Mouse (Mus musculus) kidney, embryonic 16.5 days (tissue): ENCODE measurements around the gene Srrm4. TPM values are rescaled to one million over a fixed set of nuclear protein-coding genes. Genes with fewer than 3 reads are reported as not detected.
"Not testable (repeated sequence)": the region's sequence is repeated elsewhere in the genome, so short reads cannot be mapped to it uniquely, and the experiment has no call there.

ENCODE experiments used
- ATAC-seq: fragments of 200-750 bp; cut with Nextera tagmentation; 2 replicates; pipeline ENCODE4 v1.8.0; 2017; ENCODE audit warnings: moderate TSS enrichment; ENCODE audit not compliant: low FRiP score, low TSS enrichment
- H3K27ac ChIP-seq: fragments of 300-500 bp; sonication (generic); 2 replicates; pipeline ENCODE4 v1.5.1; 2014; ENCODE audit warnings: low read length
- H3K27me3 ChIP-seq: fragments of 300-500 bp; sonication (generic); 2 replicates; pipeline ENCODE4 v1.6.1; 2014; ENCODE audit warnings: low read length, control low read depth, mixed read lengths; ENCODE audit not compliant: insufficient read depth
- H3K36me3 ChIP-seq: fragments of 300-500 bp; sonication (generic); 2 replicates; pipeline ENCODE4 v1.6.1; 2014; ENCODE audit warnings: low read length, control low read depth, mixed read lengths; ENCODE audit not compliant: insufficient read depth
- H3K4me1 ChIP-seq: fragments of 300-500 bp; sonication (generic); 2 replicates; pipeline ENCODE4 v1.6.1; 2014; ENCODE audit warnings: low read length, control low read depth, mixed read lengths; ENCODE audit not compliant: insufficient read depth
- H3K4me2 ChIP-seq: fragments of 300-500 bp; sonication (generic); replicated peaks from 2 replicates; pipeline ENCODE4 v1.6.1; 2014; ENCODE audit warnings: low read depth, low read length
- H3K4me3 ChIP-seq: fragments of 300-500 bp; sonication (generic); 2 replicates; pipeline ENCODE4 v1.5.1; 2014; ENCODE audit warnings: mild to moderate bottlenecking, low read length
- H3K9ac ChIP-seq: fragments of 300-500 bp; sonication (generic); replicated peaks from 2 replicates; pipeline ENCODE4 v1.6.1; 2014; ENCODE audit warnings: low read length
- H3K9me3 ChIP-seq: fragments of 300-500 bp; sonication (generic); 2 replicates; pipeline ENCODE4 v1.6.1; 2016; ENCODE audit warnings: low read length, control low read depth
- WGBS: fragments of 180-500 bp; shearing (Covaris S2); extraction: QIAGEN DNeasy Blood & Tissue Kit; methylation state at CpG from one replicate; pipeline ENCODE4 v1.1.7; 2014; 5-methylcytosine and 5-hydroxymethylcytosine counted together
- polyA plus RNA-seq: library from polyadenylated mRNA; unstranded; fragments of >200 nt; fragmentation: Nextera tagmentation; extraction: Ambion mirVana; gene quantifications from 2 replicates; pipeline ENCODE4 v1.2.1, GENCODE M21; 2015

Gene Srrm4
- polyA plus RNA-seq, 1 experiment from 2014 or later, result 0.40 TPM

DNA sequence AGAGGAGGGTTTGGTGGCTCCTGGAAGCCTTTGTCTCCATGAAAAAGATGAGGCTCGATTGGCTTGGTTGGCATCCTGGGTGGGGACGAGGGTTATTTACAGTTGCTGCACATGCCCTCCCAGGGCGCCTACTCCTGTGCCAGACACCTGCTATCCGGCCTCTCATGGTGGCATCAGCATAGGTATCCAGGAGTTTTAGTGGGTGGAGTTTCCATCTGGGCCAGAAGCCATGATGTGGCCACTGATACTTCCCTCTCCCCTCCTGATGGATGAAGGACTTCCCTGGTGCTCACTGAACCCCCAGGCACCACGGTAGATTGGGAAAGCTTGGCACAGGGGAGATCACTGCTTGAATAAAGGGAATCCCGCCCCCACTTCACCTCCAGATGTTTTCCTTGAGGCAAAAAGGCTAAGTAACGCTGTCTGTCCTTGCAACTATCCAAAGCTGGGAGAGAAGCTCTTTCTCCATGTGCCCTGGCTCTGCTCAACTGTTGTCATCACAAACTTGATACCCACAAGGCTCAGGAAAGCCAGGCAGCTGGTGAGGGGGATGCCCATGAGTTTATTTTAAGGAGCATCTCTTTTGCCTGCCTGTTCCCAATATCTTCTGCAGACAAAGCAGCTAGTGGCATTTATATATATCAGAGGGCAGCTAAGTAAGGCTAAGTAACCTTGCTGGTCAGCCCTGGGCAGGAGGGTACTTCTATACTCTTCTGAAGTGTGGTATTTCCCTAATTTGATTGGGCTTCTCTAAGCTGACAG is 148.7 kb downstream of the Srrm4 start:
- Histone ChIP-seq H3K9ac (no peak overlapping the region), H3K4me2 (no peak overlapping the region), H3K9me3 (no peaks in the 10 kb centered on the region), H3K27me3 (peaks cover 4% of the 10 kb centered on the region; the same call in 1 of the 2 replicates), H3K4me3 (no peak overlapping the region), H3K4me1 (0 out of 2 replicates have a peak, but pooled peaks cover under 1% of the 10 kb centered on the region), H3K36me3 (no peaks in the 10 kb centered on the region), H3K27ac (no peak overlapping the region)
- no peak for ATAC-seq
- 67% methylated on average over 7 of the region's 7 CpGs for WGBS

GRCm38 (mm10) chr5:116440251-116440650 is 151.4 kb downstream of the Srrm4 start:
- WGBS, result 77% methylated on average over 4 of the region's 4 CpGs
- Histone ChIP-seq H3K4me1 (no peaks in the 10 kb centered on the region), H3K4me2 (no peak overlapping the region), H3K4me3 (no peak overlapping the region), H3K36me3 (no peaks in the 10 kb centered on the region), H3K9ac (no peak overlapping the region), H3K27me3 (peaks cover 4% of the 10 kb centered on the region; the same call in 1 of the 2 replicates), H3K9me3 (no peaks in the 10 kb centered on the region), H3K27ac (no peak overlapping the region)
- no peak for ATAC-seq

- Histone ChIP-seq H3K4me3 (no peak overlapping the region), H3K27me3 (no peaks in the 10 kb centered on the region), H3K36me3 (no peaks in the 10 kb centered on the region), H3K27ac (no peak overlapping the region), H3K4me2 (no peak overlapping the region), H3K9ac (no peak overlapping the region), H3K4me1 (no peaks in the 10 kb centered on the region), H3K9me3 (no peaks in the 10 kb centered on the region)
- no peak for ATAC-seq
- 38% methylated on average over 4 of the region's 4 CpGs for WGBS
These were observed 153.3 kb downstream of the Srrm4 start for GRCm38 (mm10) chr5:116438328-116438727.

- Histone ChIP-seq H3K36me3 (no peaks in the 10 kb centered on the region), H3K4me3 (no peak overlapping the region), H3K4me1 (no peaks in the 10 kb centered on the region), H3K27me3 (no peaks in the 10 kb centered on the region), H3K9me3 (no peaks in the 10 kb centered on the region), H3K9ac (no peak overlapping the region), H3K4me2 (no peak overlapping the region), H3K27ac (no peak overlapping the region)
- no peak; the same call in 1 of the 2 replicates for ATAC-seq
These were observed 155.5 kb downstream of the Srrm4 start for GRCm38 (mm10) chr5:116436117-116436516.

GRCm38 (mm10) chr5:116434976-116435850 is 156.4 kb downstream of the Srrm4 start:
- ATAC-seq, result no peak
- H3K4me2 ChIP-seq, result no peak overlapping the region
- no peaks in the 10 kb centered on the region for H3K36me3 ChIP-seq
- no peak overlapping the region for H3K4me3 ChIP-seq
- no peaks in the 10 kb centered on the region for H3K9me3 ChIP-seq
- H3K27ac ChIP-seq, result no peak overlapping the region
- H3K27me3 ChIP-seq, result no peaks in the 10 kb centered on the region
- no peaks in the 10 kb centered on the region for H3K4me1 ChIP-seq
- 64% methylated on average over 13 of the region's 13 CpGs for WGBS
- no peak overlapping the region for H3K9ac ChIP-seq

DNA sequence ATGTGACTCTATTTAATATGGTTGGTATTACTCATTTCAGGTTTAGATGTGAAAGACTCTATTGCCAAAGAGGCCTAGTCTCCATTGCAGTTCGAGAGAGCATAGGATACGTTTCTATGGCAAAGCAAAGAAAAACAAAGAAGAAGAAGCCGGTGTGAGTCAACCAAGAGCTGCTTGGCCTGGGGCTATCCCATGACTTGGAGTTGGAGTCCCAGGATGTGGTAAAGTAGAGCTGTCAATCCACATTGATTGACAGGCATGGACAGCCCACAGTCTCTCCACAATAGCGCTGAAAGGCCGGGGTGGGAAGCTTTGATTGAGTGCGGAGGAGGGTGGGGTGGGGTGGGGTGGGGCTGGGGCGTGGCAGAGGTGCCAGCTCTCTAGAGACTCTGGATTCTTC is 158.7 kb downstream of the Srrm4 start:
- 66% methylated on average over 7 of the region's 7 CpGs for WGBS
- H3K9ac ChIP-seq, result no peak overlapping the region
- ATAC-seq, result no peak
- H3K36me3 ChIP-seq, result no peaks in the 10 kb centered on the region
- no peaks in the 10 kb centered on the region for H3K4me1 ChIP-seq
- H3K9me3 ChIP-seq, result no peaks in the 10 kb centered on the region
- no peak overlapping the region for H3K27ac ChIP-seq
- H3K4me3 ChIP-seq, result no peak overlapping the region
- H3K4me2 ChIP-seq, result no peak overlapping the region
- no peaks in the 10 kb centered on the region for H3K27me3 ChIP-seq

- H3K9ac ChIP-seq, result no peak overlapping the region
- no peak overlapping the region for H3K4me3 ChIP-seq
- H3K36me3 ChIP-seq, result no peaks in the 10 kb centered on the region
- H3K4me2 ChIP-seq, result no peak overlapping the region
- H3K27me3 ChIP-seq, result peaks cover 3% of the 10 kb centered on the region; the same call in 1 of the 2 replicates
- WGBS, result 69% methylated on average over 2 of the region's 2 CpGs
- no peaks in the 10 kb centered on the region for H3K9me3 ChIP-seq
- ATAC-seq, result no peak
- H3K27ac ChIP-seq, result no peak overlapping the region
- H3K4me1 ChIP-seq, result peaks cover 12% of the 10 kb centered on the region
These were observed 164.9 kb downstream of the Srrm4 start for GRCm38 (mm10) chr5:116426701-116427100.

DNA sequence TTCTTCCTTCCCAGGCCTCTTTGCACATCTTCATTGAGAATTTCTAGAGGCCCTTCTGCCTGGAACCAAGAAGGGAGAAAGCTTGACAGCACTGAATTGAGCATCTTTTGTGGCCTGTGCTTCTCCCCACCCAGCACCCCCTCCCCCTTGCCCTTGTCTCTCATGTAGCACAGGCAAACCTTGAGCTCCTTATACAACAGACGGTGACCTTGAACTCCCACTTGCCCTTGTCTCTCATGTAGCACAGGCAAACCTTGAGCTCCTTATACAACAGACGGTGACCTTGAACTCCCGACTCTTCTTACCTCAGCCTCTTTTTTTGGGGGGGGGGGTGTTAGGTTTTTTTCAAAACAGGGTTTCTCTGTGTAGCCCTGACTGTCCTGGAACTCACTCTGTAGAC is 165.9 kb downstream of the Srrm4 start:
- H3K4me3 ChIP-seq, H3K9ac ChIP-seq, H3K36me3 ChIP-seq, H3K27ac ChIP-seq, H3K9me3 ChIP-seq, ATAC-seq, H3K4me2 ChIP-seq, H3K27me3 ChIP-seq: not testable (repeated sequence)
- WGBS, result 70% methylated on average over 3 of the region's 3 CpGs
- peaks cover 15% of the 10 kb centered on the region for H3K4me1 ChIP-seq

- H3K27ac ChIP-seq, result no peak overlapping the region
- peaks cover 16% of the 10 kb centered on the region for H3K4me1 ChIP-seq
- H3K27me3 ChIP-seq, result peaks cover 3% of the 10 kb centered on the region; the same call in 1 of the 2 replicates
- ATAC-seq, result no peak
- no peak overlapping the region for H3K9ac ChIP-seq
- H3K9me3 ChIP-seq, result no peaks in the 10 kb centered on the region
- H3K4me2 ChIP-seq, result no peak overlapping the region
- 51% methylated on average over 7 of the region's 7 CpGs for WGBS
- H3K4me3 ChIP-seq, result no peak overlapping the region
- no peaks in the 10 kb centered on the region for H3K36me3 ChIP-seq
These were observed 166.3 kb downstream of the Srrm4 start for GRCm38 (mm10) chr5:116425273-116425672.

DNA sequence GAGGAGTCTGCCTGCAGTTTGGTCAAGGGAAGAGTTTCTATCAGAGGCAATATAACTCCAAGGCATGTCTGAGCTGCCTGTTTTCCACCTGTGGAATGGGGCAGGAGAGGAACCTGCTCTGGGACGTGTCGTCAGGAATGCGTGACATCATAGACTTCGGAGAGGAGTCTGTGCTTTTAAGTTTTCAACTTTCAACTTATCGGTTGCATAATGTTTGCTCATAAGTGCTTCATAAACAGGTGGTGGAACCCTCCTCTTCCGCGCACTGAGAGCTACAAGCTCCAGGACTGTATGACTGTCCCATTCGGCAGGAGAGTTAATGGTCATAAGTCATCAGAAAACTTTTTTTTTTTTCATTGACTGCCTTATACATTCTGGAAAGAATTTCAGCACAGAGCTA is 167.9 kb downstream of the Srrm4 start:
- Histone ChIP-seq H3K9me3 (no peaks in the 10 kb centered on the region), H3K4me1 (peaks cover 16% of the 10 kb centered on the region), H3K4me3 (no peak overlapping the region), H3K36me3 (no peaks in the 10 kb centered on the region), H3K27ac (no peak overlapping the region), H3K4me2 (no peak overlapping the region), H3K9ac (no peak overlapping the region), H3K27me3 (peaks cover 3% of the 10 kb centered on the region; the same call in 1 of the 2 replicates)
- 75% methylated on average over 8 of the region's 8 CpGs for WGBS
- no peak for ATAC-seq
